Mouse (Mus musculus) heart, postnatal 14 days (tissue): Measurements from ENCODE around the gene Chkb. TPM values are rescaled to one million over a fixed set of nuclear protein-coding genes. Genes with fewer than 3 reads are reported as not detected.

Experiments
- DNase-seq, 2 experiments: peaks; one replicate each; pipeline ENCODE4 v3.0.0; 2021 to 2022
- intact Hi-C: fragments of 180-260 bp; cut with DNase I; formaldehyde crosslinking; loops from one replicate; pipeline ENCODE4 v1.15.1; 2025
- total RNA-seq, 2 experiments: library from RNA; stranded (reverse); gene quantifications; 2 replicates each; pipeline ENCODE4 v1.2.3; 2021

Gene Chkb
- total RNA-seq, 2 experiments from 2014 or later: 50.9 to 59.9 TPM

GRCm38 (mm10) chr15:89410118-89410517, 19.6 kb downstream of the Chkb start, which contains the start of gene Syce3:
Gene Syce3, minus strand, starts transcription at chr15:89410503.
- intact Hi-C loops: no loop called here
- DNase-seq: no peak

GRCm38 (mm10) chr15:89406691-89407090, 23.0 kb downstream of the Chkb start:
- intact Hi-C loops: no loop called here
- DNase-seq: no peak

- no peak for DNase-seq
- intact Hi-C loops: no loop called here
Measured at GRCm38 (mm10) chr15:89404831-89405623, 24.7 kb downstream of the Chkb start.

GRCm38 (mm10) chr15:89402471-89402870, 27.2 kb downstream of the Chkb start:
- intact Hi-C loops: no loop called here
- no peak for DNase-seq

GRCm38 (mm10) chr15:89399716-89400115, 30.0 kb downstream of the Chkb start:
- intact Hi-C loops: no loop called here
- DNase-seq: no peak

GRCm38 (mm10) chr15:89398146-89398545, 31.6 kb downstream of the Chkb start:
- intact Hi-C loops: no loop called here
- no peak for DNase-seq

- intact Hi-C loops: no loop called here
- DNase-seq: no peak
Measured at GRCm38 (mm10) chr15:89396883-89397282, 32.8 kb downstream of the Chkb start.

- intact Hi-C loops: no loop called here
- no peak for DNase-seq
Measured at GRCm38 (mm10) chr15:89390081-89390480, 39.6 kb downstream of the Chkb start.

- intact Hi-C loops: no loop called here
- no peak for DNase-seq
Measured at GRCm38 (mm10) chr15:89387127-89387526, 42.6 kb downstream of the Chkb start.

- DNase-seq: no peak
- intact Hi-C loops: no loop called here
Measured at GRCm38 (mm10) chr15:89384617-89385016, 45.1 kb downstream of the Chkb start, which contains the start of gene Klhdc7b. Gene Klhdc7b, plus strand, starts transcription at chr15:89384917.

GRCm38 (mm10) chr15:89379429-89379828, 50.3 kb downstream of the Chkb start:
- peak; percentile 37 to 42 for DNase-seq
- intact Hi-C loops: loop anchor here (2.0 to 5.0 kb wide), 2 partner anchors 49 to 88 kb away; partner anchors contain the start of genes C730034F03Rik, Chkb and Gm44502

GRCm38 (mm10) chr15:89378831-89379401, 50.8 kb downstream of the Chkb start, which contains the start of gene Odf3b:
Gene Odf3b, minus strand, starts transcription at chr15:89379282.
- intact Hi-C loops: loop anchor here (2.0 to 5.0 kb wide), 2 partner anchors 50 to 88 kb away; partner anchors contain the start of genes C730034F03Rik, Chkb and Gm44502

GRCm38 (mm10) chr15:89377938-89378828, 51.5 kb downstream of the Chkb start:
- DNase-seq: no peak
- intact Hi-C loops: loop anchor here (2.0 to 5.0 kb wide), 2 partner anchors 51 to 89 kb away; partner anchors contain the start of genes C730034F03Rik, Chkb and Gm44502

More at GRCm38 (mm10) chr15:89378831-89379401, 50.8 kb downstream of the Chkb start, which contains the start of gene Odf3b:
- DNase-seq: peak; percentile 48 to 52

- intact Hi-C loops: loop anchor here (5.0 kb wide), 1 partner anchor 90 kb away; no protein-coding TSS in a partner anchor
- DNase-seq: no peak
Measured at GRCm38 (mm10) chr15:89377362-89377761, 52.3 kb downstream of the Chkb start.

GRCm38 (mm10) chr15:89376957-89377356, 52.8 kb downstream of the Chkb start, which contains the start of gene Tymp:
Gene Tymp, minus strand, starts transcription at chr15:89377039.
- DNase-seq: no peak
- intact Hi-C loops: loop anchor here (5.0 kb wide), 1 partner anchor 90 kb away; no protein-coding TSS in a partner anchor

Other genes with a start within 250 kb of the Chkb start
- 100 to 1,000 TPM in 1 of 2 experiments, 10 to 100 TPM in 1; 98.2 to 101 TPM for gene Plxnb2, start 249.1 kb downstream of the Chkb start, total RNA-seq
- 10 to 100 TPM in 1 of 2 experiments, 1 to 10 TPM in 1; 9.7 to 10.1 TPM for gene Dennd6b, start 233.4 kb downstream of the Chkb start, total RNA-seq
- 10 to 100 TPM; 57.8 to 61.2 TPM for gene Ppp6r2, start 218.4 kb downstream of the Chkb start, total RNA-seq
- 10 to 100 TPM; 70.7 to 74.7 TPM for gene Sbf1, start 114.6 kb downstream of the Chkb start, total RNA-seq
- not detected for gene Adm2, start 107.2 kb downstream of the Chkb start, total RNA-seq
- gene Miox, start 95.5 kb downstream of the Chkb start, total RNA-seq: not detected
- 10 to 100 TPM; 33.1 to 38.3 TPM for gene Lmf2, start 74.2 kb downstream of the Chkb start, total RNA-seq
- 10 to 100 TPM; 56.0 to 64.7 TPM for gene Ncaph2, start 74.2 kb downstream of the Chkb start, total RNA-seq
- gene Sco2, start 56.1 kb downstream of the Chkb start, total RNA-seq: 10 to 100 TPM; 19.7 to 21.4 TPM
- under 1 TPM; 0.20 to 0.74 TPM for gene Tymp, start 52.9 kb downstream of the Chkb start, total RNA-seq
- 1 to 10 TPM in 1 of 2 experiments, under 1 TPM in 1; 0.76 to 1.6 TPM for gene Odf3b, start 50.6 kb downstream of the Chkb start, total RNA-seq
- not detected for gene Klhdc7b, start 45.0 kb downstream of the Chkb start, total RNA-seq
- gene Syce3, start 19.4 kb downstream of the Chkb start, total RNA-seq: not detected
- gene Cpt1b, start 4.0 kb downstream of the Chkb start, total RNA-seq: 100 to 1,000 TPM; 596 TPM
- gene C730034F03Rik, start 319 bp downstream of the Chkb start, total RNA-seq: 1 to 10 TPM; 1.6 to 2.9 TPM
- 10 to 100 TPM; 11.0 to 14.6 TPM for gene Gm44502, start 212 bp downstream of the Chkb start, total RNA-seq
- gene Mapk8ip2, start 24.0 kb upstream of the Chkb start, total RNA-seq: under 1 TPM; 0.05 to 0.31 TPM
- 10 to 100 TPM; 13.7 to 15.5 TPM for gene Arsa, start 47.5 kb upstream of the Chkb start, total RNA-seq
- 10 to 100 TPM; 78.7 to 83.9 TPM for gene Shank3, start 69.7 kb upstream of the Chkb start, total RNA-seq
- gene Acr, start 138.4 kb upstream of the Chkb start, total RNA-seq: under 1 TPM; 0.15 to 0.53 TPM
- gene Rabl2, start 162.0 kb upstream of the Chkb start, total RNA-seq: 1 to 10 TPM; 5.0 to 7.5 TPM